8 mouse cellular contexts compared by ENCODE assay signal in the genomic region with DNA sequence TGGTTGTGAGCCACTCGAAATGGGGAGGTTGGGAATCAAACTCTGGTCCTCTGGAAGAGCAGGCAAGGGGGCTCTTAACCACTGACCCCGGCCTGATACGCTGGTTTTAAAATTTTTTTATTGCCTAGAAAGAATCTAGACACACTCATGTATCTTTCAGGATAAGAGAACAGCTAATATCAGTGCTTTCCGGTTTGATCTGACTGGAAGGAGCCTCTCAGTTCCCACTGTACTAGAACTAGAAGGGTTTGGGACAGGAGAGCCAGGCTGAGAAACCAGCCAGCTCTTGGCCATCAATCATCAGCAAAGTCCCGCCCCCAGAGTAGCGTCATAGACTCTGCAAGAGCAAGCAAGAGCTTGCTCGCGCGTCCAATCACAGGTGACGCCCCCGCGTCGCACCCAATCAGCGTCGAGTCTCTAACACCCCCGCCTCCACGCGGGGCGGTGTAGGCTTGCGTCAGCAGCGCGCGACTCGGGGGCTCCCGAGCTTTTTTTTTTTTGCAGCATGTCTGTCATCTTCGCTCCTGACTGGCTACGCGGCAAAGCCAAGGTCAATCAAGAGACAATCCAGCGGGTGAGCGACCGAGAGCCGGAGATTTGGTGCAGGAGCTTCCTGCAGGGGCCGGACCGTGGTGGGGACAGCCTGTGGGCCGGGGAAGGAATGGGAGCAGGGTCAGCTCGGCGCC. TPM values are rescaled to one million over a fixed set of nuclear protein-coding genes. Genes with fewer than 3 reads are reported as not detected.
A peak's percentile ranks its signal among the peaks of the same experiment; 100 is the strongest.
DNase-seq lines count a peak whose midpoint lies in the region; ATAC-seq and TF ChIP-seq lines count a peak whose summit lies in the region.

Ss18l2 (plus strand) TSS at position 432 of the 686 bp plus-strand sequence.

- peak within 1 kb of the TSS; percentile 90 for H3K27ac ChIP-seq in forebrain, embryonic 10.5 days
- H3K27ac ChIP-seq in heart, embryonic 15.5 days: peak within 1 kb of the TSS; percentile 97
- peak within 1 kb of the TSS; percentile 91 for H3K27ac ChIP-seq in liver, embryonic 14.5 days
- H3K27ac ChIP-seq in neural tube, embryonic 11.5 days (ENCODE audit: low read depth, low read length): peak within 1 kb of the TSS; percentile 85
- peak within 1 kb of the TSS; percentile 97 for H3K27ac ChIP-seq in stomach, postnatal 0 days (replicated peaks)

- ATAC-seq in heart, embryonic 15.5 days (replicated peaks; ENCODE audit: insufficient number of reproducible peaks, insufficient read depth, low FRiP score, low read depth): peak; percentile 100
- peak; percentile 90 for ATAC-seq in liver, embryonic 14.5 days (ENCODE audit: insufficient read depth)
- peak; percentile 96 for ATAC-seq in neural tube, embryonic 11.5 days (ENCODE audit: insufficient read depth, low FRiP score, low TSS enrichment)
- peak; percentile 97 for ATAC-seq in stomach, postnatal 0 days (ENCODE audit: low FRiP score, low TSS enrichment)

- TF ChIP-seq EP300 in liver, embryonic 14.5 days (IDR thresholded peaks at IDR 0.05; ENCODE audit: low read depth): no peak
- peak; percentile 72 for TF ChIP-seq EP300 in stomach, postnatal 0 days (optimal IDR thresholded peaks at IDR 0.05)

- peak; percentile 88 to 93 for DNase-seq in CD8-positive naive resting alpha-beta T cell, adult 2 months (ENCODE audit: low read depth in 2 of 2, low spot score in 2 of 2)
- DNase-seq in c-Kit-positive CD71-negative TER-119-negative erythroid progenitor cells, embryonic 14.5 days (ENCODE audit: low read depth): peak; percentile 99
- peak; percentile 98 for DNase-seq in forebrain, embryonic 10.5 days (ENCODE audit: extremely low spot score, low spot score)
- peak; percentile 100 for DNase-seq in kidney, postnatal 25 days
- DNase-seq in liver, embryonic 14.5 days (ENCODE audit: low read depth in 3 of 3, low spot score in 3 of 3): peak; percentile 99
- DNase-seq in neural tube, embryonic 11.5 days (ENCODE audit: low spot score): peak; percentile 100
- peak; percentile 99 for DNase-seq in stomach, postnatal 0 days (ENCODE audit: low spot score)

- H3K9me3 ChIP-seq in forebrain, embryonic 10.5 days: no peaks in the 10 kb centered on the region
- no peaks in the 10 kb centered on the region for H3K9me3 ChIP-seq in heart, embryonic 15.5 days (replicated peaks)
- H3K9me3 ChIP-seq in liver, embryonic 14.5 days (ENCODE audit: control insufficient read depth, low read length): no peaks in the 10 kb centered on the region
- no peaks in the 10 kb centered on the region for H3K9me3 ChIP-seq in neural tube, embryonic 11.5 days (ENCODE audit: control insufficient read depth, low read length)
- H3K9me3 ChIP-seq in stomach, postnatal 0 days (ENCODE audit: control insufficient read depth, low read length): no peaks in the 10 kb centered on the region

- H3K4me3 ChIP-seq in forebrain, embryonic 10.5 days: peak within 1 kb of the TSS; percentile 94
- peak within 1 kb of the TSS; percentile 82 for H3K4me3 ChIP-seq in heart, embryonic 15.5 days
- H3K4me3 ChIP-seq in liver, embryonic 14.5 days (ENCODE audit: insufficient read depth in 1 of 2, low read depth in 2 of 2, low read length in 2 of 2): peak within 1 kb of the TSS; percentile 93 to 95
- H3K4me3 ChIP-seq in neural tube, embryonic 11.5 days (ENCODE audit: low read depth, low read length): peak within 1 kb of the TSS; percentile 63
- peak within 1 kb of the TSS; percentile 91 for H3K4me3 ChIP-seq in stomach, postnatal 0 days (ENCODE audit: low read depth, low read length)

- H3K36me3 ChIP-seq in forebrain, embryonic 10.5 days (replicated peaks): peaks cover 17% of the 10 kb centered on the region
- peaks cover 13% of the 10 kb centered on the region for H3K36me3 ChIP-seq in heart, embryonic 15.5 days
- H3K36me3 ChIP-seq in liver, embryonic 14.5 days (replicated peaks; ENCODE audit: control insufficient read depth, insufficient read depth, low read depth): peaks cover 6% of the 10 kb centered on the region
- H3K36me3 ChIP-seq in neural tube, embryonic 11.5 days (ENCODE audit: control insufficient read depth, insufficient read depth, low read length): no peaks in the 10 kb centered on the region
- H3K36me3 ChIP-seq in stomach, postnatal 0 days (ENCODE audit: control insufficient read depth, insufficient read depth, low read length): no peaks in the 10 kb centered on the region

- peak within 1 kb of the TSS; percentile 83 for H3K9ac ChIP-seq in heart, embryonic 15.5 days
- H3K9ac ChIP-seq in liver, embryonic 14.5 days (replicated peaks): peak within 1 kb of the TSS; percentile 95
- H3K9ac ChIP-seq in neural tube, embryonic 11.5 days (ENCODE audit: low read length): peak within 1 kb of the TSS; percentile 77
- peak within 1 kb of the TSS; percentile 93 for H3K9ac ChIP-seq in stomach, postnatal 0 days (ENCODE audit: low read length)

- WGBS in forebrain, embryonic 10.5 days: 4% methylated on average over 37 of the region's 37 CpGs
- WGBS in heart, embryonic 15.5 days: 4% methylated on average over 37 of the region's 37 CpGs
- 4% methylated on average over 37 of the region's 37 CpGs for WGBS in liver, embryonic 14.5 days (ENCODE audit: insufficient replicate concordance)
- WGBS in neural tube, embryonic 11.5 days: 5% methylated on average over 37 of the region's 37 CpGs
- WGBS in stomach, postnatal 0 days: 5% methylated on average over 37 of the region's 37 CpGs

- H3K4me1 ChIP-seq in forebrain, embryonic 10.5 days: peaks cover 32% of the 10 kb centered on the region
- peaks cover 29% of the 10 kb centered on the region for H3K4me1 ChIP-seq in heart, embryonic 15.5 days (replicated peaks)
- H3K4me1 ChIP-seq in liver, embryonic 14.5 days (replicated peaks; ENCODE audit: control insufficient read depth in 2 of 2, insufficient read depth in 2 of 2, low read length in 1 of 2): peaks cover 26 to 35% of the 10 kb centered on the region in 2 experiments
- H3K4me1 ChIP-seq in neural tube, embryonic 11.5 days (ENCODE audit: control insufficient read depth, insufficient read depth, low read length): peaks cover 15% of the 10 kb centered on the region
- H3K4me1 ChIP-seq in stomach, postnatal 0 days (replicated peaks; ENCODE audit: control insufficient read depth, insufficient read depth): peaks cover 6% of the 10 kb centered on the region

- H3K4me2 ChIP-seq in heart, embryonic 15.5 days: peak within 1 kb of the TSS; percentile 63
- H3K4me2 ChIP-seq in liver, embryonic 14.5 days (ENCODE audit: low read depth): peak within 1 kb of the TSS; percentile 75
- H3K4me2 ChIP-seq in neural tube, embryonic 11.5 days (ENCODE audit: low read depth): peak within 1 kb of the TSS; percentile 57
- H3K4me2 ChIP-seq in stomach, postnatal 0 days (replicated peaks; ENCODE audit: low read depth): peak within 1 kb of the TSS; percentile 79

- no peak for TF ChIP-seq CTCF in liver, embryonic 14.5 days (IDR thresholded peaks at IDR 0.05; ENCODE audit: low read depth)
- TF ChIP-seq CTCF in stomach, postnatal 0 days (IDR thresholded peaks at IDR 0.05; ENCODE audit: low read depth): no peak

- no peaks in the 10 kb centered on the region for H3K27me3 ChIP-seq in forebrain, embryonic 10.5 days (ENCODE audit: poor library complexity, severe bottlenecking)
- H3K27me3 ChIP-seq in heart, embryonic 15.5 days: no peaks in the 10 kb centered on the region
- no peaks in the 10 kb centered on the region for H3K27me3 ChIP-seq in liver, embryonic 14.5 days (ENCODE audit: control insufficient read depth, insufficient read depth, low read length)
- H3K27me3 ChIP-seq in neural tube, embryonic 11.5 days (ENCODE audit: control insufficient read depth, insufficient read depth, low read length): no peaks in the 10 kb centered on the region
- H3K27me3 ChIP-seq in stomach, postnatal 0 days (ENCODE audit: control insufficient read depth, insufficient read depth, low read length): no peaks in the 10 kb centered on the region

RNA-seq across cellular contexts. Expression of gene Ss18l2, which starts in this region (rescaled TPM):
- 85.3 and 87.5 TPM in 2 replicates for polyA plus RNA-seq in forebrain, embryonic 10.5 days (2016; fragmentation: Nextera tagmentation; extraction: Ambion mirVana)
- 153 and 193 TPM in 2 replicates for polyA plus RNA-seq in heart, embryonic 15.5 days (2015; fragmentation: Nextera tagmentation; extraction: Ambion mirVana)
- 23.4 and 24.8 TPM in 2 replicates for polyA plus RNA-seq in liver, embryonic 14.5 days (2012; rRNA removed)
- polyA plus RNA-seq in liver, embryonic 14.5 days (2014; fragmentation: Nextera tagmentation; extraction: Ambion mirVana): 76.8 and 83.3 TPM in 2 replicates
- 134 and 135 TPM in 2 replicates for polyA plus RNA-seq in neural tube, embryonic 11.5 days (2014; fragmentation: Nextera tagmentation; extraction: Ambion mirVana)
- polyA plus RNA-seq in stomach, postnatal 0 days (2015; fragmentation: Nextera tagmentation; extraction: Ambion mirVana): 106 and 119 TPM in 2 replicates

Comparison
In these comparisons a context has a peak if more than half of its experiments do, and no peak if none do; other contexts are left out.
1. Peak in every context shown above with its lines: DNase-seq, ATAC-seq, H3K4me3 ChIP-seq and H3K27ac ChIP-seq.